Comparison of ENCODE assay signal across 8 mouse cellular contexts in the genomic region with DNA sequence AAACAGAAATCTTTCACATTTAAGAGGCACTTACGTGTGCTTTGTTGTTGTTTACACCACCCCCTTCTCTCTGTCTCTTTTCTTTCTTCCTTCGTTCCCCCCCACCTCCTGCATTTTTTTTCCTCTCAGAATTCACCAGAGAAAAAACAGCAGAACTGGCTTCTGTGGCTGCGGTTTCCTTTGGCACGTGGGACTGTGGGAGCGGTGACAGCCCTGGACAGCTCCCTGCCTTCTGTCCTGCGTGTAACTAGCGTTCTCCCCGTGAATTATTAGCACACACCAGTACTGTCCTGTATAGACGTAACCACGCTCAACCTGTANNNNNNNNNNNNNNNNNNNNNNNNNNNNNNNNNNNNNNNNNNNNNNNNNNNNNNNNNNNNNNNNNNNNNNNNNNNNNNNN.
A peak's percentile ranks its signal among the peaks of the same experiment; 100 is the strongest.
DNase-seq lines count a peak whose midpoint lies in the region; ATAC-seq and TF ChIP-seq lines count a peak whose summit lies in the region.

No protein-coding gene starts in this region.

- H3K36me3 ChIP-seq in midbrain, embryonic 11.5 days (ENCODE audit: control insufficient read depth, insufficient read depth, low read length), result no peaks in the 10 kb centered on the region
- H3K36me3 ChIP-seq in midbrain, embryonic 10.5 days, result no peaks in the 10 kb centered on the region
- H3K36me3 ChIP-seq in heart, postnatal 0 days (replicated peaks; ENCODE audit: control insufficient read depth, insufficient read depth, low read length), result no peaks in the 10 kb centered on the region
- no peaks in the 10 kb centered on the region for H3K36me3 ChIP-seq in midbrain, embryonic 13.5 days

- H3K27me3 ChIP-seq in midbrain, embryonic 11.5 days (ENCODE audit: control insufficient read depth, insufficient read depth, low read length), result no peaks in the 10 kb centered on the region
- H3K27me3 ChIP-seq in midbrain, embryonic 10.5 days (ENCODE audit: low read depth, poor library complexity, severe bottlenecking), result no peaks in the 10 kb centered on the region
- H3K27me3 ChIP-seq in heart, postnatal 0 days (ENCODE audit: control insufficient read depth, insufficient read depth, low read length), result no peaks in the 10 kb centered on the region
- no peaks in the 10 kb centered on the region for H3K27me3 ChIP-seq in midbrain, embryonic 13.5 days

- intact Hi-C loops in gastrocnemius, postnatal 36 days (cut with DNase I), result no loop called here

- ATAC-seq in midbrain, embryonic 11.5 days (ENCODE audit: low FRiP score), result peak; percentile 67
- ATAC-seq in heart, postnatal 0 days (ENCODE audit: insufficient read depth, low read depth), result no peak
- peak; percentile 70 for ATAC-seq in midbrain, embryonic 13.5 days

- TF ChIP-seq CTCF in heart, postnatal 0 days (IDR thresholded peaks at IDR 0.05; ENCODE audit: low read depth), result no peak

- no peak overlapping the region for H3K4me3 ChIP-seq in midbrain, embryonic 11.5 days (ENCODE audit: low read depth, low read length)
- H3K4me3 ChIP-seq in midbrain, embryonic 10.5 days, result no peak overlapping the region
- H3K4me3 ChIP-seq in heart, postnatal 0 days (ENCODE audit: low read depth, low read length), result no peak overlapping the region
- H3K4me3 ChIP-seq in midbrain, embryonic 13.5 days (replicated peaks), result peak overlapping the region; percentile 29

- WGBS in midbrain, embryonic 11.5 days, result 60% methylated on average over 10 of the region's 10 CpGs
- WGBS in midbrain, embryonic 10.5 days, result 63% methylated on average over 10 of the region's 10 CpGs
- WGBS in heart, postnatal 0 days, result 28% methylated on average over 10 of the region's 10 CpGs
- 47% methylated on average over 10 of the region's 10 CpGs for WGBS in midbrain, embryonic 13.5 days

- H3K4me2 ChIP-seq in midbrain, embryonic 11.5 days, result peak overlapping the region; percentile 23; the same call in 1 of the 2 replicates
- peak overlapping the region; percentile 25; the same call in 1 of the 2 replicates for H3K4me2 ChIP-seq in heart, postnatal 0 days (ENCODE audit: low read depth, low read length)
- peak overlapping the region; percentile 50 for H3K4me2 ChIP-seq in midbrain, embryonic 13.5 days (replicated peaks)

- TF ChIP-seq EP300 in heart, postnatal 0 days (IDR thresholded peaks at IDR 0.05; ENCODE audit: low read depth), result no peak

- H3K9ac ChIP-seq in midbrain, embryonic 11.5 days (ENCODE audit: low read length), result no peak overlapping the region
- no peak overlapping the region for H3K9ac ChIP-seq in heart, postnatal 0 days (replicated peaks; ENCODE audit: low read depth, low read length)
- H3K9ac ChIP-seq in midbrain, embryonic 13.5 days (replicated peaks), result peak overlapping the region; percentile 44; the same call in 1 of the 2 replicates

- H3K9me3 ChIP-seq in midbrain, embryonic 11.5 days (ENCODE audit: control insufficient read depth, low read length), result no peaks in the 10 kb centered on the region
- H3K9me3 ChIP-seq in midbrain, embryonic 10.5 days (replicated peaks), result no peaks in the 10 kb centered on the region
- H3K9me3 ChIP-seq in heart, postnatal 0 days (replicated peaks; ENCODE audit: control insufficient read depth, low read length), result no peaks in the 10 kb centered on the region
- H3K9me3 ChIP-seq in midbrain, embryonic 13.5 days, result no peaks in the 10 kb centered on the region

- peak; percentile 13 for DNase-seq in gastrocnemius, adult 18-20 months (ENCODE audit: low spot score)
- no peak for DNase-seq in gastrocnemius, postnatal 36 days
- DNase-seq in midbrain, embryonic 11.5 days (ENCODE audit: low spot score, missing footprints), result peak; percentile 85
- no peak for DNase-seq in midbrain, embryonic 10.5 days (ENCODE audit: low spot score)
- no peak for DNase-seq in heart, postnatal 0 days (ENCODE audit: low spot score)
- DNase-seq in cerebellum, adult 8-10 months, result no peak
- DNase-seq in layer of hippocampus, adult 8-10 months (ENCODE audit: low spot score in 2 of 2), result no peak

- H3K4me1 ChIP-seq in midbrain, embryonic 11.5 days (ENCODE audit: control insufficient read depth, insufficient read depth, low read length), result no peaks in the 10 kb centered on the region; the same call in 1 of the 2 replicates
- H3K4me1 ChIP-seq in midbrain, embryonic 10.5 days, result peaks cover 11% of the 10 kb centered on the region
- no peaks in the 10 kb centered on the region for H3K4me1 ChIP-seq in heart, postnatal 0 days (ENCODE audit: control insufficient read depth, insufficient read depth)
- H3K4me1 ChIP-seq in midbrain, embryonic 13.5 days (replicated peaks), result peaks cover 16% of the 10 kb centered on the region

- no peak overlapping the region for H3K27ac ChIP-seq in midbrain, embryonic 11.5 days (ENCODE audit: low read depth, low read length)
- no peak overlapping the region for H3K27ac ChIP-seq in midbrain, embryonic 10.5 days (replicated peaks)
- no peak overlapping the region for H3K27ac ChIP-seq in heart, postnatal 0 days (ENCODE audit: low read depth)
- no peak overlapping the region for H3K27ac ChIP-seq in midbrain, embryonic 13.5 days

Comparison
In these comparisons a context has a peak if more than half of its experiments do, and no peak if none do; other contexts are left out.
1. DNase-seq: peak in gastrocnemius, adult 18-20 months (single experiment) and midbrain, embryonic 11.5 days (single experiment); none in gastrocnemius, postnatal 36 days (0 of 2), midbrain, embryonic 10.5 days (single experiment), heart, postnatal 0 days (single experiment), cerebellum, adult 8-10 months (single experiment) and layer of hippocampus, adult 8-10 months (0 of 2).
2. Peak in every context shown above with its lines, with median percentiles within 50 percentile points of each other: H3K4me2 ChIP-seq.